Mouse (Mus musculus) layer of hippocampus, adult 9-10 months (tissue): ENCODE data around the gene 4921530L21Rik.

ENCODE experiments used
- DNase-seq: peaks from one replicate; pipeline ENCODE4 v3.0.0; 2022; ENCODE audit warnings: low spot score

Gene 4921530L21Rik

DNA sequence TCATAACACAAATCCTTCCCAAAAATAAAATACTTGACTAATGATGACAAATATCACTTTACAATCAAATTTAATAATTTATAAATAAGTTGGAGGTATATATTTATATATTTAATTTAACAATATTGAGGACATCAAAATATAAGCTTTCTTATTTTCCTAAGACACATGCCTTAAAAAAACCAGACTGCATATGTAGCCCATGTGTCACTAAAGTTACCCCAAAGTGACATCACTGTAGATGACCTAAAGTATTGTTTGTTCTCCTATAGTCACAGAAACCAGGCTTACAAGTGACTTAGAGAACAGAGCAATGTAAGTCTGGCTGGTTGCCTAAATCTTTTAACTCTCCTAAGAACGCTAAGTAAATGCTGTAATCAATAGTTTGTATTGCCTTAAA is at the start of gene 4921530L21Rik:
Gene 4921530L21Rik, plus strand, starts transcription at position 301 of the 400 bp plus-strand sequence.
- DNase-seq = no peak

DNA sequence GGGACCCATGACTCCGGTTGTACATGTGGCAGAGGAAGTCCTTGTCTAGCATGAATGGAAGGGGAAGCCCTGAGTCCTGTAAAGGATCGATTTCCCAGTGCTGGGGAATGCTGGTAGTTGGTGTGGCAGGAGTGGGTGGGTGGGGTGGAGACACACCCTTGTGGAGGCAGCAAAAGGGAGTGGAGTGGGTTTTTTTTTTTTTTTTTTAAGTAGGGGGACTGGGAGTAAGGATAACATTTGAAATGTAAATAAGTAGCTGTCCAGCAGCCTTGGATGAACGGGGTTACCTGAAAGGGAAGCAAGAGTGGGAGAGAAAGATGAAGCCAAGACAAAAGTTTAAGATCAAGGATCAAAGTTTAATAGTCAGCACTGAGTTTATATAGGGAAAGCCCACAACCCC is 47.2 kb upstream of the 4921530L21Rik start:
- DNase-seq = no peak

- no peak for DNase-seq
Measured at GRCm38 (mm10) chr14:95862981-95863380, 18.1 kb upstream of the 4921530L21Rik start.

- no peak for DNase-seq
Measured at GRCm38 (mm10) chr14:95865676-95866416, 15.2 kb upstream of the 4921530L21Rik start.

DNA sequence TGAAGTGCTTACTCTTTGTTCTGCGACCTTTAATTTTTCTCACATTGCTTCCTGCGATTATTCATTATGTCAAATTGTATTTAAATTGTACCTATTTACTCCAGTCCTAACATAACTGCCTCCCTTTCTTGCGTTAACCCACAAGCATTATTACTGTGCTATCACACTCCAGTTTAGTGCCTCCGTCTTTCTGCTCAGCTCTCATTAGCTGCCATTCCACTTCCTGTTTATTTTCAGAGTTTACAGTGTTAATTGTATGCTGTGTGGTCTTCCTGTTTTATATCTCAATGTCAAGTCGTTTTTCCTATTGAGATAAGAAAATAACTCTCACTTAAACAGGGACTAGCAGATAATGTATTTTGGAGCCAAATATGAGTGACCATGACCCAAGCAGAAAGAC is 9.0 kb upstream of the 4921530L21Rik start:
- no peak for DNase-seq

- DNase-seq = peak; percentile 29
Measured at GRCm38 (mm10) chr14:95876785-95877510, 4.1 kb upstream of the 4921530L21Rik start.

DNA sequence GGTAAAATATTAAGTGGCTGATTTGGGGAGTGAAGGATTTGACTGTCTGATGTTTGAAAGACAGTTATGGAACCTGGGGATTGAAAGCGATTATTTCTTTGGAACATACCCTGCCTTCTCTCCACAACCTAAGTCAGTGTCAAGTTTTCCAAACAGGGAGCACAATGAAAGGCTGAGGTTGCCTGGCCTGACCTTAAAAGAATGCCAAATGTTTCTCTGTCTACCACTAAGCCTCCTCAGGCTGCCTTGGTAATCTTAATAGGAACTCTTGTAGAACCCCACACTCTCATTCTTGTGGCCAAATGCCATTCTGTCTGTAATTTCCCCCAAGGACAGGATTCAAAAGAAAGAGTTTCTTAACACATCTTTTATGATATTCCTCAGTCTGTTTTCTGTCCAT is 3.5 kb upstream of the 4921530L21Rik start:
- no peak for DNase-seq

DNA sequence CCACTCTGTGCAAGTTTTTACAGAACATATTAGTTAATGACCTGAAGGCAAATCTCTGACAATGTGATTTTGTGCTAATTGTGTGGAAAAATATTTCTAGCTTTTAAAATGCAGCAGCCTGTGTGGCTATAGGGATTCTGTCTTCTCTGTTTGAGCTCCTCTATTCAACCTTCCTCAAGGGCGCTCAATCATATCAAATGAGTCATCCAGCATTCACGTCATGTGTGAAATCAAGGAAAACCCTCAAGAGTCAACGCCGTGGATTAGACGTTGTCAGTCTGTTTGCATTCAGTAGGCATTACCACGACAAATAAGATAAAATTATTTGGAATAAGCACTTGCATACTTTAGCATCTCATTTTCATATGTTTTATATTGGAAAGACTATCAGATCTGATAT is 18.4 kb downstream of the 4921530L21Rik start:
- no peak for DNase-seq

DNA sequence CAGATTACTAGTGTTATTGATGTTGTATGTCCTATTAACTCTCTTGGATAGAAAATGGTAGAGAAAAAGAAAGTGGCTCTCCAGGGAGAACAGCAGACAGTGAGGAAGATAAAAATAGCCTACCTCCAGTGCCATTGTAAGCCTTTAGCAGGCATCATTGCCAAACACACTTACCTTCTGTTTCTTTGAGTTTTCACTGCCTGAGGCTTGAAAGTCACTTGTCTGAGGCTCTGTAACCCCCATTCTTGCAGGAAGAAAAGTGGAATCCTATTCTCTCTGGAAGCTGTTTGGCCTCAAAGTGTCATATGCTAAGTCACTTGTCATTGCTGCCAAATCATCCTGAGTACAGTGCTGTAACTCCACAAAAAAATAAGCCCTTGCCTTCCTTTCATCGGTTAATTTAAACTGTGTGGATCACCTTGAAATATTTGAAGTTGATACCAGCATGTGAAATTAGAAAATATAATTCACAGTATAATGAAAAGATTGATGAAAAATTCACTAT is 23.6 kb downstream of the 4921530L21Rik start:
- no peak for DNase-seq

- peak; percentile 86 for DNase-seq
Measured at GRCm38 (mm10) chr14:95913293-95913692, 32.2 kb downstream of the 4921530L21Rik start.

- no peak for DNase-seq
Measured at GRCm38 (mm10) chr14:95926742-95927141, 45.7 kb downstream of the 4921530L21Rik start.

GRCm38 (mm10) chr14:95927810-95928785 is 47.0 kb downstream of the 4921530L21Rik start:
- DNase-seq = peak; percentile 8
